Mouse (Mus musculus): ENCODE results near the gene Rnf44.

DNA sequence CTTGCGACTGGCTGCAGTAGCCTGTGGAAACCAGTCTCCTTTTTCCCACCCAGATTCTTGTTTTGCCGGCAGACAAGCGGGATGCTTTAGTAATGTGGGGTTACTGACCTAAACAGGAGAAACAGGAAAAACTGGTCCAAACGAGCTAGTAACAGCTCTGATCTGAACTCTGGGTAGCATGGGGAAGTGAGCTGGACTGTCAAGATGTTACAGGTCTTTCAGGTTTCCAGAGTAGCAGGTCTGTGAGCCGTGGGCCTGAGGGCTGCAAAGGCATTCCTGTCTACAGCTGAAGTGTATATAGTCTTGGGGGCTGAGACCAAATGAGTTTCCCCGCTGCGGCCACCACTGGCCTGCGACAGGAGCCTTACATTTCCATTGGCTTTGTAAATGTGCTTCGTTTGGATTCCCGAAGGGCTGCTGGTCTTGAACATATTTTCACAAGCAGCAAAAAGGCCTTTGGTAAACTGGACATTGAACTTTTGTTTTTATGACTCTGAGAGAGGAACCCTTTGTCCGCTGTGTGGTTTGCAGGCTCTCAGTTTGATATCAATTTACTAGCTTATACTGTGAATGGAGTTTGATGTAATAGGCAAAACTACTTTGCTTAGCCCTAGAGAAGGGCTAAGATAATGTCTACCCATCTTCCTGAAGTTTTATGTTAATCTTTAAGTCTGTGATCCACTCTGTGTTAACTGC is 17.7 kb downstream of the Rnf44 start:
- no peak for TF ChIP-seq CTCF (IDR thresholded peaks at IDR 0.05; ENCODE audit: low read depth)
- no peak for TF ChIP-seq EP300 (IDR thresholded peaks at IDR 0.05; ENCODE audit: low read depth)
